Mouse (Mus musculus) ES-Bruce4 (cell line): Measurements from ENCODE around the gene Snca.
"Not testable (repeated sequence)": the region's sequence is repeated elsewhere in the genome, so short reads cannot be mapped to it uniquely, and the experiment has no call there.

Experiments
- EP300 ChIP-seq: IDR thresholded peaks from 2 replicates; pipeline ENCODE4 v1.6.1; 2011; ENCODE audit warnings: low read depth, low read length; ENCODE audit not compliant: insufficient read depth
- POLR2A ChIP-seq: IDR thresholded peaks from one replicate; pipeline ENCODE4 v1.8.1; 2011; ENCODE audit warnings: low read length; ENCODE audit not compliant: insufficient read depth

DNA sequence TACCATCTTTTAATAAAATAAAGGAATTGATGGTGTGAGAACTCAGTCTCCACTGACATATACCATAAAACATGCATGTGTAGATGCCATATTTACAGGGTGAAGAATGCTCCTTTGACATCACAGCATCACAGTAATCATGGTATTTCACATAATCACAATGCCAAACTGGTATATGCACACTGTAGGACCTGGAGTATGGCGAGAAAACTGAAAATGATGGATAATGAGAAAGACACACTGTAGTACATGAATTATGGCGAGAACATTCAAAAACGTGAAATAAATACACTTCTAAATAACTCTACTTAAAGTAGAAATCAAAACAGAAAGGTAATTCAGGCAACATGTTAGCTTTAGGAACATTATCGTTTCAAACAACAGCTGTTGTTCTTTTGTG, 142.6 kb downstream of the Snca start:
- TF ChIP-seq POLR2A, EP300: not testable (repeated sequence)
